Mouse (Mus musculus) liver, embryonic 13.5 days (tissue): ENCODE results near the gene Wdr25. TPM values are rescaled to one million over a fixed set of nuclear protein-coding genes. Genes with fewer than 3 reads are reported as not detected.

ENCODE experiments used
- ATAC-seq: fragments of 200-750 bp; cut with Nextera tagmentation; 2 replicates; pipeline ENCODE4 v1.8.0; 2017; ENCODE audit warnings: low read depth, mild to moderate bottlenecking, moderate number of reproducible peaks, moderate library complexity
- DNase-seq: peaks from one replicate; pipeline ENCODE4 v3.0.0; 2022
- H3K27ac ChIP-seq: fragments of 300-500 bp; sonication (generic); 2 replicates; pipeline ENCODE4 v1.5.1; 2015; ENCODE audit warnings: moderate library complexity, mild to moderate bottlenecking, inconsistent platforms
- H3K27me3 ChIP-seq: fragments of 300-500 bp; sonication (generic); 2 replicates; pipeline ENCODE4 v1.6.1; 2015; ENCODE audit warnings: mild to moderate bottlenecking, inconsistent platforms
- H3K36me3 ChIP-seq: fragments of 300-500 bp; sonication (generic); 2 replicates; pipeline ENCODE4 v1.6.1; 2015; ENCODE audit warnings: mild to moderate bottlenecking, inconsistent platforms
- H3K4me1 ChIP-seq: fragments of 300-500 bp; sonication (generic); replicated peaks from 2 replicates; pipeline ENCODE4 v1.6.1; 2015; ENCODE audit warnings: inconsistent platforms
- H3K4me2 ChIP-seq: fragments of 300-500 bp; sonication (generic); 2 replicates; pipeline ENCODE4 v1.6.1; 2015; ENCODE audit warnings: inconsistent platforms, mild to moderate bottlenecking, moderate library complexity
- H3K4me3 ChIP-seq: fragments of 300-500 bp; sonication (generic); replicated peaks from 2 replicates; pipeline ENCODE4 v1.5.1; 2015; ENCODE audit warnings: mild to moderate bottlenecking, inconsistent platforms
- H3K9ac ChIP-seq: fragments of 300-500 bp; sonication (generic); 2 replicates; pipeline ENCODE4 v1.6.1; 2015; ENCODE audit warnings: mild to moderate bottlenecking, inconsistent platforms
- H3K9me3 ChIP-seq: fragments of 300-500 bp; sonication (generic); replicated peaks from 2 replicates; pipeline ENCODE4 v1.6.1; 2016; ENCODE audit warnings: inconsistent platforms
- WGBS: fragments of 180-500 bp; shearing (Covaris S2); methylation state at CpG from one replicate; pipeline ENCODE4 v1.1.7; 2015; ENCODE audit not compliant: insufficient replicate concordance; 5-methylcytosine and 5-hydroxymethylcytosine counted together
- polyA plus RNA-seq: library from polyadenylated mRNA; unstranded; fragments of >200 nt; fragmentation: Nextera tagmentation; extraction: Ambion mirVana; gene quantifications from 2 replicates; pipeline ENCODE4 v1.2.1, GENCODE M21; 2015

Wdr25 gene
- polyA plus RNA-seq, 1 experiment from 2014 or later, result 2.7 TPM

GRCm38 (mm10) chr12:108896006-108896405, 2.6 kb downstream of the Wdr25 start:
- no peak overlapping the region for H3K27ac ChIP-seq
- ATAC-seq (no peak), DNase-seq (no peak)
- no peak overlapping the region for H3K4me2 ChIP-seq
- no peak overlapping the region for H3K4me3 ChIP-seq
- H3K36me3 ChIP-seq, result no peaks in the 10 kb centered on the region
- no peak overlapping the region for H3K9ac ChIP-seq
- no peaks in the 10 kb centered on the region for H3K9me3 ChIP-seq
- WGBS, result 50% methylated on average over 3 of the region's 3 CpGs
- no peaks in the 10 kb centered on the region for H3K27me3 ChIP-seq
- peaks cover 26% of the 10 kb centered on the region for H3K4me1 ChIP-seq

- Histone ChIP-seq H3K9ac (no peak overlapping the region), H3K4me3 (no peak overlapping the region), H3K9me3 (no peaks in the 10 kb centered on the region), H3K36me3 (no peaks in the 10 kb centered on the region), H3K4me1 (no peaks in the 10 kb centered on the region), H3K27me3 (no peaks in the 10 kb centered on the region), H3K27ac (no peak overlapping the region), H3K4me2 (no peak overlapping the region)
- DNase-seq (no peak), ATAC-seq (no peak)
- 55% methylated on average over 5 of the region's 5 CpGs for WGBS
Measured at GRCm38 (mm10) chr12:108901346-108901745, 7.9 kb downstream of the Wdr25 start.

- Histone ChIP-seq H3K9me3 (no peaks in the 10 kb centered on the region), H3K27ac (no peak overlapping the region), H3K27me3 (no peaks in the 10 kb centered on the region), H3K4me1 (no peaks in the 10 kb centered on the region), H3K36me3 (no peaks in the 10 kb centered on the region), H3K4me3 (no peak overlapping the region), H3K4me2 (no peak overlapping the region), H3K9ac (no peak overlapping the region)
- DNase-seq (peak; percentile 40), ATAC-seq (peak; percentile 58)
- WGBS, result 19% methylated on average over 8 of the region's 8 CpGs
Measured at GRCm38 (mm10) chr12:108902940-108903339, 9.5 kb downstream of the Wdr25 start.

GRCm38 (mm10) chr12:108903600-108904275, 10.3 kb downstream of the Wdr25 start:
- H3K4me2 ChIP-seq, result no peak overlapping the region
- H3K4me1 ChIP-seq, result no peaks in the 10 kb centered on the region
- H3K36me3 ChIP-seq, result no peaks in the 10 kb centered on the region
- no peak overlapping the region for H3K4me3 ChIP-seq
- DNase-seq (no peak), ATAC-seq (no peak)
- no peak overlapping the region for H3K9ac ChIP-seq
- 82% methylated on average over 8 of the region's 8 CpGs for WGBS
- no peaks in the 10 kb centered on the region for H3K27me3 ChIP-seq
- no peak overlapping the region for H3K27ac ChIP-seq
- H3K9me3 ChIP-seq, result no peaks in the 10 kb centered on the region

- Histone ChIP-seq H3K4me3 (no peak overlapping the region), H3K36me3 (no peaks in the 10 kb centered on the region), H3K9ac (no peak overlapping the region), H3K27ac (no peak overlapping the region), H3K4me2 (no peak overlapping the region), H3K4me1 (no peaks in the 10 kb centered on the region), H3K9me3 (no peaks in the 10 kb centered on the region), H3K27me3 (no peaks in the 10 kb centered on the region)
- WGBS, result 76% methylated on average over 8 of the region's 8 CpGs
- ATAC-seq, result no peak
- no peak for DNase-seq
Measured at GRCm38 (mm10) chr12:108904276-108904653, 10.8 kb downstream of the Wdr25 start.

GRCm38 (mm10) chr12:108905620-108906302, 12.3 kb downstream of the Wdr25 start:
- no peak overlapping the region for H3K4me3 ChIP-seq
- H3K27ac ChIP-seq, result no peak overlapping the region
- no peak for DNase-seq
- no peaks in the 10 kb centered on the region for H3K9me3 ChIP-seq
- no peak overlapping the region for H3K4me2 ChIP-seq
- H3K27me3 ChIP-seq, result no peaks in the 10 kb centered on the region
- H3K9ac ChIP-seq, result no peak overlapping the region
- H3K36me3 ChIP-seq, result no peaks in the 10 kb centered on the region
- no peaks in the 10 kb centered on the region for H3K4me1 ChIP-seq
- 69% methylated on average over 14 of the region's 14 CpGs for WGBS
- no peak for ATAC-seq

- H3K9me3 ChIP-seq, result no peaks in the 10 kb centered on the region
- no peak overlapping the region for H3K27ac ChIP-seq
- H3K27me3 ChIP-seq, result no peaks in the 10 kb centered on the region
- DNase-seq (no peak), ATAC-seq (no peak)
- 79% methylated on average over 12 of the region's 12 CpGs for WGBS
- H3K9ac ChIP-seq, result no peak overlapping the region
- H3K4me2 ChIP-seq, result no peak overlapping the region
- no peaks in the 10 kb centered on the region for H3K4me1 ChIP-seq
- no peaks in the 10 kb centered on the region for H3K36me3 ChIP-seq
- H3K4me3 ChIP-seq, result no peak overlapping the region
Measured at GRCm38 (mm10) chr12:108906398-108906797, 13.0 kb downstream of the Wdr25 start.

GRCm38 (mm10) chr12:108909846-108910433, 16.5 kb downstream of the Wdr25 start:
- Histone ChIP-seq H3K36me3 (no peaks in the 10 kb centered on the region), H3K9ac (no peak overlapping the region), H3K4me2 (no peak overlapping the region), H3K27ac (no peak overlapping the region), H3K4me3 (no peak overlapping the region), H3K27me3 (no peaks in the 10 kb centered on the region), H3K9me3 (no peaks in the 10 kb centered on the region), H3K4me1 (no peaks in the 10 kb centered on the region; the same call in 1 of the 2 replicates)
- no peak for DNase-seq
- 75% methylated on average over 8 of the region's 8 CpGs for WGBS
- ATAC-seq, result no peak

GRCm38 (mm10) chr12:108912442-108912841, 19.0 kb downstream of the Wdr25 start:
- Histone ChIP-seq H3K27ac (no peak overlapping the region), H3K4me3 (no peak overlapping the region), H3K4me2 (no peak overlapping the region), H3K9ac (no peak overlapping the region), H3K36me3 (no peaks in the 10 kb centered on the region), H3K9me3 (no peaks in the 10 kb centered on the region), H3K27me3 (no peaks in the 10 kb centered on the region), H3K4me1 (peaks cover 2% of the 10 kb centered on the region; the same call in 1 of the 2 replicates)
- no peak for DNase-seq
- WGBS, result 70% methylated on average over 2 of the region's 2 CpGs
- no peak for ATAC-seq

- ATAC-seq (no peak), DNase-seq (no peak)
- Histone ChIP-seq H3K4me1 (peaks cover 2% of the 10 kb centered on the region; the same call in 1 of the 2 replicates), H3K4me2 (no peak overlapping the region), H3K4me3 (no peak overlapping the region), H3K27me3 (no peaks in the 10 kb centered on the region), H3K27ac (no peak overlapping the region), H3K9ac (no peak overlapping the region), H3K9me3 (no peaks in the 10 kb centered on the region), H3K36me3 (no peaks in the 10 kb centered on the region)
- WGBS, result 54% methylated on average over 3 of the region's 3 CpGs
Measured at GRCm38 (mm10) chr12:108914198-108914597, 20.8 kb downstream of the Wdr25 start.

- DNase-seq, result no peak
- no peak overlapping the region for H3K4me2 ChIP-seq
- no peaks in the 10 kb centered on the region for H3K27me3 ChIP-seq
- peaks cover 2% of the 10 kb centered on the region; the same call in 1 of the 2 replicates for H3K4me1 ChIP-seq
- ATAC-seq, result no peak
- no peaks in the 10 kb centered on the region for H3K36me3 ChIP-seq
- no peaks in the 10 kb centered on the region for H3K9me3 ChIP-seq
- no peak overlapping the region for H3K4me3 ChIP-seq
- 55% methylated on average over 12 of the region's 12 CpGs for WGBS
- H3K9ac ChIP-seq, result no peak overlapping the region
- H3K27ac ChIP-seq, result no peak overlapping the region
Measured at GRCm38 (mm10) chr12:108914709-108915340, 21.4 kb downstream of the Wdr25 start.
